Mouse (Mus musculus): ENCODE results near the gene Smad3.

- no peak for TF ChIP-seq CTCF (conservative IDR thresholded peaks at IDR 0.05; ENCODE audit: insufficient read depth, insufficient read length, low read depth, low read length)
- no peak for TF ChIP-seq POLR2A (IDR thresholded peaks at IDR 0.05; ENCODE audit: low read depth, low read length)
Measured at GRCm38 (mm10) chr9:63744595-63744994, 13.2 kb downstream of the Smad3 start.
